Comparison of ENCODE assay signal across 8 mouse cellular contexts in genomic region chr10:69398197-69398762, GRCm38 (mm10). TPM values are rescaled to one million over a fixed set of nuclear protein-coding genes. Genes with fewer than 3 reads are reported as not detected.
DNase-seq lines count a peak whose midpoint lies in the region; ATAC-seq lines count a peak whose summit lies in the region.

No protein-coding gene starts in this region.

- H3K36me3 ChIP-seq in hindbrain, embryonic 11.5 days (ENCODE audit: control insufficient read depth, insufficient read depth, low read length): no peaks in the 10 kb centered on the region
- H3K36me3 ChIP-seq in liver, embryonic 13.5 days: no peaks in the 10 kb centered on the region
- no peaks in the 10 kb centered on the region for H3K36me3 ChIP-seq in stomach, embryonic 15.5 days

- peak overlapping the region; percentile 100 for H3K4me2 ChIP-seq in hindbrain, embryonic 11.5 days (replicated peaks; ENCODE audit: low read depth, low read length)
- H3K4me2 ChIP-seq in liver, embryonic 13.5 days: peak overlapping the region; percentile 72
- H3K4me2 ChIP-seq in stomach, embryonic 15.5 days: peak overlapping the region; percentile 97

- DNase-seq in kidney, adult 11 months: peak; percentile 12
- DNase-seq in kidney, adult 18-20 months: no peak
- DNase-seq in embryo, embryonic 9.5 days (ENCODE audit: extremely low spot score): peak; percentile 39
- peak; percentile 51 for DNase-seq in hindbrain, embryonic 11.5 days (ENCODE audit: low spot score)
- DNase-seq in liver, embryonic 13.5 days: no peak
- no peak for DNase-seq in thymus, postnatal 25 days
- no peak for DNase-seq in layer of hippocampus, adult 11-12 months (ENCODE audit: low spot score)

- no peaks in the 10 kb centered on the region for H3K9me3 ChIP-seq in hindbrain, embryonic 11.5 days (ENCODE audit: control insufficient read depth, low read length)
- H3K9me3 ChIP-seq in liver, embryonic 13.5 days (replicated peaks): no peaks in the 10 kb centered on the region
- H3K9me3 ChIP-seq in stomach, embryonic 15.5 days: no peaks in the 10 kb centered on the region

- WGBS in hindbrain, embryonic 11.5 days: 2% methylated on average over 26 of the region's 26 CpGs
- WGBS in liver, embryonic 13.5 days (ENCODE audit: insufficient replicate concordance): 2% methylated on average over 26 of the region's 26 CpGs
- under 1% methylated on average over 26 of the region's 26 CpGs for WGBS in stomach, embryonic 15.5 days

- peak overlapping the region; percentile 24; the same call in 1 of the 2 replicates for H3K9ac ChIP-seq in hindbrain, embryonic 11.5 days (ENCODE audit: low read depth, low read length)
- H3K9ac ChIP-seq in liver, embryonic 13.5 days: 0 out of 2 replicates have a peak overlapping the region, but pooled peaks have one; percentile 36
- H3K9ac ChIP-seq in stomach, embryonic 15.5 days: peak overlapping the region; percentile 59; the same call in 1 of the 2 replicates

- H3K4me1 ChIP-seq in hindbrain, embryonic 11.5 days (replicated peaks; ENCODE audit: control insufficient read depth, insufficient read depth, low read length): peaks cover 2% of the 10 kb centered on the region; the same call in 1 of the 2 replicates
- peaks cover 3% of the 10 kb centered on the region; the same call in 1 of the 2 replicates for H3K4me1 ChIP-seq in liver, embryonic 13.5 days (replicated peaks)
- H3K4me1 ChIP-seq in stomach, embryonic 15.5 days: peaks cover 11% of the 10 kb centered on the region

- no peak overlapping the region for H3K27ac ChIP-seq in hindbrain, embryonic 11.5 days (ENCODE audit: low read depth, low read length)
- no peak overlapping the region for H3K27ac ChIP-seq in liver, embryonic 13.5 days
- H3K27ac ChIP-seq in stomach, embryonic 15.5 days: no peak overlapping the region

- peaks cover 37% of the 10 kb centered on the region for H3K27me3 ChIP-seq in hindbrain, embryonic 11.5 days (ENCODE audit: control insufficient read depth, insufficient read depth, low read length)
- peaks cover 49% of the 10 kb centered on the region for H3K27me3 ChIP-seq in liver, embryonic 13.5 days
- 0 out of 2 replicates have a peak, but pooled peaks cover 4% of the 10 kb centered on the region for H3K27me3 ChIP-seq in stomach, embryonic 15.5 days (replicated peaks)

- ATAC-seq in hindbrain, embryonic 11.5 days (ENCODE audit: low FRiP score): 0 out of 2 replicates have a peak, but pooled peaks have one; percentile 17
- ATAC-seq in liver, embryonic 13.5 days (ENCODE audit: low read depth): no peak
- ATAC-seq in stomach, embryonic 15.5 days (ENCODE audit: insufficient read depth, low FRiP score, low read depth): peak; percentile 44

- peak overlapping the region; percentile 59 for H3K4me3 ChIP-seq in hindbrain, embryonic 11.5 days (ENCODE audit: low read depth, low read length)
- peak overlapping the region; percentile 57 for H3K4me3 ChIP-seq in liver, embryonic 13.5 days (replicated peaks)
- H3K4me3 ChIP-seq in stomach, embryonic 15.5 days (replicated peaks): peak overlapping the region; percentile 63

RNA-seq across cellular contexts. Expression of gene Ank3, which starts 0.3 kb away (rescaled TPM):
- polyA plus RNA-seq in hindbrain, embryonic 11.5 days (2014; fragmentation: Nextera tagmentation; extraction: Ambion mirVana): 66.8 and 97.7 TPM in 2 replicates
- 5.6 and 7.0 TPM in 2 replicates for polyA plus RNA-seq in liver, embryonic 13.5 days (2015; fragmentation: Nextera tagmentation; extraction: Ambion mirVana)
- polyA plus RNA-seq in stomach, embryonic 15.5 days (2015; fragmentation: Nextera tagmentation; extraction: Ambion mirVana): 33.0 and 33.1 TPM in 2 replicates

RNA-seq across cellular contexts. Expression of gene Cdk1, which starts 45.5 kb away (rescaled TPM):
- 348 and 387 TPM in 2 replicates for polyA plus RNA-seq in hindbrain, embryonic 11.5 days (2014; fragmentation: Nextera tagmentation; extraction: Ambion mirVana)
- 343 and 345 TPM in 2 replicates for polyA plus RNA-seq in liver, embryonic 13.5 days (2015; fragmentation: Nextera tagmentation; extraction: Ambion mirVana)
- polyA plus RNA-seq in stomach, embryonic 15.5 days (2015; fragmentation: Nextera tagmentation; extraction: Ambion mirVana): 411 and 449 TPM in 2 replicates

Comparison
In these comparisons a context has a peak if more than half of its experiments do, and no peak if none do; other contexts are left out.
1. DNase-seq: peak in kidney, adult 11 months (single experiment), embryo, embryonic 9.5 days (single experiment) and hindbrain, embryonic 11.5 days (single experiment); none in kidney, adult 18-20 months (single experiment), liver, embryonic 13.5 days (single experiment), thymus, postnatal 25 days (single experiment) and layer of hippocampus, adult 11-12 months (single experiment).
2. Peak in every context shown above with its lines, with median percentiles within 50 percentile points of each other: H3K4me2 ChIP-seq, H3K4me3 ChIP-seq and H3K9ac ChIP-seq.